Mouse (Mus musculus): ENCODE measurements at regions not wholly inside any gene's neighbourhood (a gene's known extent, or its start where the extent isn't known, plus 50 kb on each side); places are given as distances from the start of the nearest gene placed in this dataset.

- H3K4me2 ChIP-seq (ENCODE audit: low read depth, low read length) = no peak overlapping the region
- TF ChIP-seq EP300 (IDR thresholded peaks at IDR 0.05; ENCODE audit: low read depth) = no peak
- DNase-seq (ENCODE audit: low spot score) (no peak), ATAC-seq (ENCODE audit: insufficient read depth, low read depth) (no peak)
- H3K27me3 ChIP-seq (ENCODE audit: control insufficient read depth, insufficient read depth, low read length) = no peaks in the 10 kb centered on the region
- 61% methylated on average over 10 of the region's 10 CpGs for WGBS
- no peak overlapping the region for H3K4me3 ChIP-seq (ENCODE audit: low read depth, low read length)
- no peak overlapping the region for H3K27ac ChIP-seq (ENCODE audit: low read depth)
- H3K9ac ChIP-seq (replicated peaks; ENCODE audit: low read depth, low read length) = no peak overlapping the region
- H3K36me3 ChIP-seq (replicated peaks; ENCODE audit: control insufficient read depth, insufficient read depth, low read length) = no peaks in the 10 kb centered on the region
- H3K4me1 ChIP-seq (ENCODE audit: control insufficient read depth, insufficient read depth) = no peaks in the 10 kb centered on the region
- H3K9me3 ChIP-seq (replicated peaks; ENCODE audit: control insufficient read depth, low read length) = no peaks in the 10 kb centered on the region
Measured at GRCm38 (mm10) chr2:122968809-122969628, 204.0 kb downstream of the Sqor start.

All from heart, postnatal 0 days (tissue).